Mouse (Mus musculus) neural tube, embryonic 15.5 days (tissue): ENCODE measurements around the gene Dhx40. TPM values are rescaled to one million over a fixed set of nuclear protein-coding genes. Genes with fewer than 3 reads are reported as not detected.

Experiments
- ATAC-seq: fragments of 200-750 bp; cut with Nextera tagmentation; 2 replicates; pipeline ENCODE4 v1.8.0; 2017; ENCODE audit warnings: mild to moderate bottlenecking, moderate TSS enrichment, moderate library complexity; ENCODE audit not compliant: low FRiP score
- H3K27ac ChIP-seq: fragments of 300-500 bp; sonication (generic); replicated peaks from 2 replicates; pipeline ENCODE4 v1.5.1; 2015; ENCODE audit warnings: mild to moderate bottlenecking, inconsistent platforms
- H3K27me3 ChIP-seq: fragments of 300-500 bp; sonication (generic); replicated peaks from 2 replicates; pipeline ENCODE4 v1.6.1; 2015; ENCODE audit warnings: inconsistent platforms
- H3K36me3 ChIP-seq: fragments of 300-500 bp; sonication (generic); 2 replicates; pipeline ENCODE4 v1.6.1; 2015; ENCODE audit warnings: inconsistent platforms
- H3K4me1 ChIP-seq: fragments of 300-500 bp; sonication (generic); 2 replicates; pipeline ENCODE4 v1.6.1; 2015; ENCODE audit warnings: inconsistent platforms
- H3K4me2 ChIP-seq: fragments of 300-500 bp; sonication (generic); 2 replicates; pipeline ENCODE4 v1.6.1; 2015; ENCODE audit warnings: inconsistent platforms, mild to moderate bottlenecking, moderate library complexity
- H3K4me3 ChIP-seq: fragments of 300-500 bp; sonication (generic); replicated peaks from 2 replicates; pipeline ENCODE4 v1.5.1; 2015; ENCODE audit warnings: mild to moderate bottlenecking, inconsistent platforms
- H3K9ac ChIP-seq: fragments of 300-500 bp; sonication (generic); replicated peaks from 2 replicates; pipeline ENCODE4 v1.6.1; 2015; ENCODE audit warnings: mild to moderate bottlenecking, inconsistent platforms
- H3K9me3 ChIP-seq: fragments of 300-500 bp; sonication (generic); replicated peaks from 2 replicates; pipeline ENCODE4 v1.6.1; 2016; ENCODE audit warnings: inconsistent platforms
- WGBS: fragments of 180-500 bp; shearing (Covaris S2); methylation state at CpG from one replicate; pipeline ENCODE4 v1.1.7; 2015; ENCODE audit warnings: mixed read lengths; 5-methylcytosine and 5-hydroxymethylcytosine counted together
- polyA plus RNA-seq: library from polyadenylated mRNA; unstranded; fragments of >200 nt; fragmentation: Nextera tagmentation; extraction: Ambion mirVana; gene quantifications from 2 replicates; pipeline ENCODE4 v1.2.1, GENCODE M21; 2015

Dhx40 gene
- polyA plus RNA-seq, 1 experiment from 2014 or later = 15.5 TPM

GRCm38 (mm10) chr11:86760357-86760756, 47.2 kb downstream of the Dhx40 start:
- H3K4me1 ChIP-seq = peaks cover 19% of the 10 kb centered on the region
- H3K27me3 ChIP-seq = no peaks in the 10 kb centered on the region
- H3K9ac ChIP-seq = no peak overlapping the region
- no peak overlapping the region for H3K4me3 ChIP-seq
- H3K4me2 ChIP-seq = no peak overlapping the region
- ATAC-seq = no peak
- H3K9me3 ChIP-seq = no peaks in the 10 kb centered on the region
- H3K27ac ChIP-seq = no peak overlapping the region
- H3K36me3 ChIP-seq = no peaks in the 10 kb centered on the region

DNA sequence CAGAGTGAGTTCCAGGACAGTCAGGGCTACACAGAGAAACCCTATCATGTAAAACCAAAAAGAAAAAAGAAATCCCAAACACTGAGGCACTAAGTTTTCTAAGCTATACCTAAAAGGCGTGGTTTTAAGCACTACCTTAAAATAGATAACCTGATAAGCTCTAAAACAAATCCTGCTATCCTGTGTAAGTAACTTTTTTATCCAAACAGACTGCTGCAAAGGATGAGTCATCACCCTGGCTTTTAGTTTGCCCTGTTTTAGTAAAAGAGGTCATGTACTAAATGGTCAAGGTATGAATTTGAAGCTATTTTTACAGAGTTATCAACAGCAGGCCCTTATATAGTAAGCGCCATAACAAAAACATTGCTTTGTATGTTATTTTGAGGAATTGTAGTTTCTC, 47.7 kb downstream of the Dhx40 start:
- H3K4me3 ChIP-seq = no peak overlapping the region
- no peak for ATAC-seq
- H3K9me3 ChIP-seq = no peaks in the 10 kb centered on the region
- H3K4me2 ChIP-seq = no peak overlapping the region
- no peak overlapping the region for H3K27ac ChIP-seq
- H3K4me1 ChIP-seq = peaks cover 23% of the 10 kb centered on the region
- H3K27me3 ChIP-seq = no peaks in the 10 kb centered on the region
- H3K9ac ChIP-seq = no peak overlapping the region
- whole genome bisulfite sequencing = 94% methylated on average over 2 of the region's 2 CpGs
- H3K36me3 ChIP-seq = no peaks in the 10 kb centered on the region

- Histone ChIP-seq H3K27ac (peak overlapping the region; percentile 99; the same call in 1 of the 2 replicates), H3K4me1 (peaks cover 29% of the 10 kb centered on the region), H3K9me3 (no peaks in the 10 kb centered on the region), H3K4me2 (peak overlapping the region; percentile 77; the same call in 1 of the 2 replicates), H3K4me3 (no peak overlapping the region), H3K9ac (peak overlapping the region; percentile 28; the same call in 1 of the 2 replicates), H3K27me3 (no peaks in the 10 kb centered on the region), H3K36me3 (no peaks in the 10 kb centered on the region)
- WGBS = 93% methylated on average over 1 of the region's 1 CpGs
- ATAC-seq = no peak
Measured at GRCm38 (mm10) chr11:86759226-86759625, 48.3 kb downstream of the Dhx40 start.

DNA sequence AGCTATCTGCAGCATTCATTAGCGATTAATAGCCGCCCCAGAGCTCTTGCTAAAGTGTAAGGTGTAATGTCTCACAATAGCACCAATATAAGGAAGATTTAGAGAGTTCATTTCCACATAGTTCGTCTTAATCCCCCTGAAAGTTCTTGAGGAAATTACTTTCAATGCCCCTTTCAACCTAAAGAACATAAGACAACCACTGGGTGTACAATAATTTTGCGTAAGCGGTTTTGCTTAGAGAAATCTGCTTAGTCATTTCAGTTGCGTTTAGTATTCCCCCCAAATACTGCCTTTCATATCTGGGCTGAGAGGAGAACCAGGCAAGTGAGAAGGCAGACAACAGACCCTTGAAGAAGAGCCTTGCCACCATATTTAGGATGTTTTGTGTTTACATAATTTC, 49.0 kb downstream of the Dhx40 start:
- H3K4me3 ChIP-seq = peak overlapping the region; percentile 94
- H3K4me1 ChIP-seq = peaks cover 35% of the 10 kb centered on the region
- ATAC-seq = no peak
- no peaks in the 10 kb centered on the region for H3K36me3 ChIP-seq
- peak overlapping the region; percentile 99 for H3K27ac ChIP-seq
- no peaks in the 10 kb centered on the region for H3K9me3 ChIP-seq
- no peaks in the 10 kb centered on the region for H3K27me3 ChIP-seq
- H3K4me2 ChIP-seq = peak overlapping the region; percentile 77
- 30% methylated on average over 6 of the region's 6 CpGs for WGBS
- peak overlapping the region; percentile 96 for H3K9ac ChIP-seq

- peak; percentile 97 for ATAC-seq
- Histone ChIP-seq H3K27me3 (no peaks in the 10 kb centered on the region), H3K4me2 (peak within 1 kb of the TSS; percentile 94), H3K27ac (peak within 1 kb of the TSS; percentile 99), H3K9me3 (no peaks in the 10 kb centered on the region), H3K4me1 (peaks cover 40% of the 10 kb centered on the region), H3K36me3 (no peaks in the 10 kb centered on the region), H3K9ac (peak within 1 kb of the TSS; percentile 96), H3K4me3 (peak within 1 kb of the TSS; percentile 94)
- WGBS = under 1% methylated on average over 73 of the region's 73 CpGs
Measured at GRCm38 (mm10) chr11:86757480-86758371, 49.8 kb downstream of the Dhx40 start, which contains the start of gene Cltc. Cltc (minus strand) TSS chr11:86757565.

DNA sequence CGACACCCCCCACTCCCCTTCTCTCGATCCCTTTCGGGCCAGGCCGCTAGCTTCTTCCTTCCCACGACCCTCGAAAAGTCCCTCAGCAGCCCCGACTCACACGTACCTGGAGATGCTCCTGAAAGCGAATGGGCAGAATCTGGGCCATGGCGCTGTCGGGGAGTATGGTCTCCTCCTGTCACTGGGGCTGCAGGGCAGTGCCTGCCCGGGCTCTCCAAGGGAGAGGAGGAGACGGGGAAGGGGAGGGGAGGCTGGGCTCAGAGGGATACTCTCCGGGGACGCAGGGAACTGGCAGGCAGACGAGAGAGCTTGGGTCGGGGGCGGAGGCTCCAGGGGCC, 50.4 kb downstream of the Dhx40 start:
- peak; percentile 68 for ATAC-seq
- no peaks in the 10 kb centered on the region for H3K9me3 ChIP-seq
- H3K27ac ChIP-seq = peak overlapping the region; percentile 99
- H3K9ac ChIP-seq = peak overlapping the region; percentile 96
- peaks cover 40% of the 10 kb centered on the region for H3K4me1 ChIP-seq
- H3K36me3 ChIP-seq = no peaks in the 10 kb centered on the region
- WGBS = under 1% methylated on average over 17 of the region's 18 CpGs
- H3K4me2 ChIP-seq = peak overlapping the region; percentile 94
- H3K4me3 ChIP-seq = peak overlapping the region; percentile 94
- H3K27me3 ChIP-seq = no peaks in the 10 kb centered on the region

- H3K4me3 ChIP-seq = peak overlapping the region; percentile 94
- H3K9me3 ChIP-seq = no peaks in the 10 kb centered on the region
- H3K27me3 ChIP-seq = no peaks in the 10 kb centered on the region
- H3K36me3 ChIP-seq = no peaks in the 10 kb centered on the region
- 1% methylated on average over 31 of the region's 31 CpGs for WGBS
- peak overlapping the region; percentile 96 for H3K9ac ChIP-seq
- H3K27ac ChIP-seq = peak overlapping the region; percentile 99
- H3K4me2 ChIP-seq = peak overlapping the region; percentile 94
- peaks cover 40% of the 10 kb centered on the region for H3K4me1 ChIP-seq
- peak; percentile 16 for ATAC-seq
Measured at GRCm38 (mm10) chr11:86756156-86757141, 51.1 kb downstream of the Dhx40 start.

- Histone ChIP-seq H3K27ac (no peak overlapping the region), H3K9ac (no peak overlapping the region), H3K4me3 (no peak overlapping the region), H3K27me3 (no peaks in the 10 kb centered on the region), H3K36me3 (no peaks in the 10 kb centered on the region), H3K9me3 (no peaks in the 10 kb centered on the region), H3K4me2 (no peak overlapping the region), H3K4me1 (peaks cover 38% of the 10 kb centered on the region)
- ATAC-seq = no peak
Measured at GRCm38 (mm10) chr11:86752404-86752803, 55.1 kb downstream of the Dhx40 start.

DNA sequence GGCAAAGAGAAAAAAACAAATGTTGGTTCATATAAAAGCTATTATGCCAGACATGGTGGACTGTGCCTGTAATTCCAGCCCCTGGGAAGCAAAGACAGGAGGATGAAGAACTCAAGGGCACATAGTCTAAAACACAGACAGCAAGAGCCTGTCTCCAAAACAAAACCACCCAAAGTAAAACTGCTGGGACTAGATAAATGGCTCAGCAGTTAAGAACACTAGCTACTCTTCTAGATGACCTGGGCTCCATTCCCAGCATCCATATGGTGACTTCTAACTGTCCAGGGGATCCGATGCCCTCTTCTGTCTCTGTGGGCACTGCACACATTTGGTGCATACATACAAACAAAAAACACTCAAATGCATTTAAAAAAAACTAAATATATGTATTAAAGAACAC, 56.5 kb downstream of the Dhx40 start:
- 96% methylated on average over 1 of the region's 1 CpGs for WGBS
- Histone ChIP-seq H3K27me3 (no peaks in the 10 kb centered on the region), H3K9ac (no peak overlapping the region), H3K9me3 (no peaks in the 10 kb centered on the region), H3K27ac (no peak overlapping the region), H3K4me1 (peaks cover 42% of the 10 kb centered on the region), H3K4me2 (no peak overlapping the region), H3K4me3 (no peak overlapping the region), H3K36me3 (no peaks in the 10 kb centered on the region)
- no peak for ATAC-seq

DNA sequence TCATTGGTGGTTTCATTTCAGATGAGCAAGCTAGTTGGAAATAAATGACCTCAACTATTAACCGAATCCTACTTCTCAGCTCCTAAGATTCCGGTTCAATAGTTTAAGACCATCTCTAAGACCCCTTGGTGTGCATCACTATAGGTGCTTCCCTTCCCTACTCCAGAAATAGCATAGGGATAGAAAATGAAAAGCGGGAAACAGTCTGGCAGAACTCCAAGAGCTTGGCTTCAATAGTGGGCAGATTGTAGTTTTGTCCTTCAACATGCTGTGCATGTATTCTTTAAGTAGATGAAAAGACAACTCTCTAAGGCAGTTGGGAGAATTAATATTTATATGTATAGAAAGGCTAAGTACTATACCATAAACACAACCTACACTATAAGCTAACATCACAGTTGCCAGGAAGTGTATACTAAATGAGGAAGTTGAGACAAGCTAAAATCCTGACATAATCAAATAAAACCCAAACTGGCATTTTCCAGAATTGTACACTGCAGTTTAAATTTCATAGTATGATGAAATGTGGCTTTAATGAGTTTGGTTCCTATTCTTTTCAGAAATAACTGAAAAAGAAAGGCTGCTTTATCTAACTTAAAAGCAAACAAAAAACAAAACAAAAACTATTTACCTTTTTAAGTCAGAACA, 57.6 kb downstream of the Dhx40 start:
- ATAC-seq = no peak
- Histone ChIP-seq H3K4me2 (no peak overlapping the region), H3K9me3 (no peaks in the 10 kb centered on the region), H3K9ac (no peak overlapping the region), H3K27ac (no peak overlapping the region), H3K4me1 (peaks cover 39% of the 10 kb centered on the region), H3K27me3 (no peaks in the 10 kb centered on the region), H3K4me3 (no peak overlapping the region), H3K36me3 (no peaks in the 10 kb centered on the region)
- 58% methylated on average over 3 of the region's 3 CpGs for WGBS

DNA sequence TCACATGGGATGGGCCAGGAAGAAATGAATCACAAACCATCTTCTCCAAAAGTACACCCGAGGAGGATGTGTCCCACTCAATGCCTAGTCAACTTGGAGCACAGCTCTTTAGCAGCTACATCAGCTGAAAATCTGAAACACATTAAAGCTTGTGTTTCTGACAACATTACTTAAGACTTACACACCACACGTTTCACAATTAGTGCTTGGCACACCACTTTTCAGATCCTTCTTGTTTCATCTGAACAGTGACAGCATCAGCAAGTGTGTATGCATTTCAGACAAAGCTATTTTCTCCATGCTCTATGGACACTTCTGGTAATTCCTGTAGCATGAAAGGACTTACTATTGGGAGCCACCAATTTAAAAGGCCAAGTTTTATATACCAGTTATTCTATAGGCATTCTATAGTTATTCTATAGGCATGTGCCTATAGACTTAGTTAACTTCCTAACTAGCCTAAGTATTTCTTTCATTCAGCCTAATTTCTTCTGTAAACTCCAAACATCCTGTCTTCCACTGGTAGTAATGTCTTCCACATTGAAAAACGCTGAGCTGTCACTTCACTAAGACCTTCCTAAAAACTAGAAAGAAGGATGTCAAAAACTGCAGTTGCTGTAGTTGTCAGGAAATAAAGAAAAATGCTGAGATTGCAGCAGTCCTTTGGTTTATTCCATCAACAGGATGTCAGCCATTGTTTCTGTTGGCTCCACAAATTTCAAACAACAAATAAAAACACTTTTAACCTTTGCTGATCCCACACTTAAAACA, 61.7 kb downstream of the Dhx40 start:
- Histone ChIP-seq H3K27me3 (no peaks in the 10 kb centered on the region), H3K9me3 (no peaks in the 10 kb centered on the region), H3K36me3 (no peaks in the 10 kb centered on the region), H3K27ac (no peak overlapping the region), H3K9ac (no peak overlapping the region), H3K4me2 (no peak overlapping the region), H3K4me3 (no peak overlapping the region), H3K4me1 (peaks cover 26% of the 10 kb centered on the region)
- no peak for ATAC-seq
- 82% methylated on average over 3 of the region's 3 CpGs for WGBS
